Mouse (Mus musculus) forebrain, embryonic 12.5 days (tissue): ENCODE results near the gene Cers6. TPM values are rescaled to one million over a fixed set of nuclear protein-coding genes. Genes with fewer than 3 reads are reported as not detected.

Experiments
- ATAC-seq: fragments of 200-750 bp; cut with Nextera tagmentation; 2 replicates; pipeline ENCODE4 v1.8.0; 2017; ENCODE audit warnings: moderate TSS enrichment; ENCODE audit not compliant: low FRiP score
- H3K27ac ChIP-seq: fragments of 300-500 bp; sonication (generic); 2 replicates; pipeline ENCODE4 v1.5.1; 2016; ENCODE audit warnings: mild to moderate bottlenecking
- H3K27me3 ChIP-seq: fragments of 300-500 bp; sonication (generic); 2 replicates; pipeline ENCODE4 v1.6.1; 2016; ENCODE audit warnings: mild to moderate bottlenecking
- H3K36me3 ChIP-seq: fragments of 300-500 bp; sonication (generic); replicated peaks from 2 replicates; pipeline ENCODE4 v1.6.1; 2016; ENCODE audit warnings: mild to moderate bottlenecking
- H3K4me1 ChIP-seq: fragments of 300-500 bp; sonication (generic); 2 replicates; pipeline ENCODE4 v1.6.1; 2016
- H3K4me2 ChIP-seq: fragments of 300-500 bp; sonication (generic); 2 replicates; pipeline ENCODE4 v1.6.1; 2016; ENCODE audit warnings: mild to moderate bottlenecking, moderate library complexity
- H3K4me3 ChIP-seq: fragments of 300-500 bp; sonication (generic); replicated peaks from 2 replicates; pipeline ENCODE4 v1.5.1; 2016; ENCODE audit warnings: mild to moderate bottlenecking
- H3K9ac ChIP-seq: fragments of 300-500 bp; sonication (generic); 2 replicates; pipeline ENCODE4 v1.6.1; 2016; ENCODE audit warnings: mild to moderate bottlenecking
- H3K9me3 ChIP-seq: fragments of 300-500 bp; sonication (generic); 2 replicates; pipeline ENCODE4 v1.6.1; 2016
- WGBS: fragments of 180-500 bp; shearing (Covaris S2); methylation state at CpG from one replicate; pipeline ENCODE4 v1.1.7; 2016; 5-methylcytosine and 5-hydroxymethylcytosine counted together
- polyA plus RNA-seq: library from polyadenylated mRNA; unstranded; fragments of >200 nt; fragmentation: Nextera tagmentation; extraction: Ambion mirVana; gene quantifications from 2 replicates; pipeline ENCODE4 v1.2.1, GENCODE M21; 2016

The Cers6 gene
- polyA plus RNA-seq, 1 experiment from 2014 or later = 34.8 TPM

- Histone ChIP-seq H3K4me3 (no peak overlapping the region), H3K36me3 (no peaks in the 10 kb centered on the region), H3K4me2 (no peak overlapping the region), H3K4me1 (0 out of 2 replicates have a peak, but pooled peaks cover 2% of the 10 kb centered on the region), H3K27me3 (no peaks in the 10 kb centered on the region), H3K9ac (no peak overlapping the region), H3K27ac (no peak overlapping the region), H3K9me3 (no peaks in the 10 kb centered on the region)
- WGBS = 95% methylated on average over 7 of the region's 7 CpGs
- no peak for ATAC-seq
Measured at GRCm38 (mm10) chr2:69099147-69099546, 237.9 kb downstream of the Cers6 start.

- Histone ChIP-seq H3K4me2 (no peak overlapping the region), H3K4me1 (peaks cover 10% of the 10 kb centered on the region), H3K27ac (no peak overlapping the region), H3K36me3 (no peaks in the 10 kb centered on the region), H3K9me3 (no peaks in the 10 kb centered on the region), H3K27me3 (no peaks in the 10 kb centered on the region), H3K4me3 (no peak overlapping the region), H3K9ac (no peak overlapping the region)
- WGBS = 30% methylated on average over 3 of the region's 3 CpGs
- ATAC-seq = no peak
Measured at GRCm38 (mm10) chr2:69100706-69101105, 239.5 kb downstream of the Cers6 start.

GRCm38 (mm10) chr2:69103526-69103925, 242.3 kb downstream of the Cers6 start:
- no peak overlapping the region for H3K4me3 ChIP-seq
- no peaks in the 10 kb centered on the region for H3K27me3 ChIP-seq
- H3K4me1 ChIP-seq = peaks cover 10% of the 10 kb centered on the region
- H3K9ac ChIP-seq = no peak overlapping the region
- 76% methylated on average over 3 of the region's 3 CpGs for WGBS
- H3K27ac ChIP-seq = no peak overlapping the region
- H3K36me3 ChIP-seq = no peaks in the 10 kb centered on the region
- no peaks in the 10 kb centered on the region for H3K9me3 ChIP-seq
- no peak for ATAC-seq
- no peak overlapping the region for H3K4me2 ChIP-seq

- H3K9me3 ChIP-seq = no peaks in the 10 kb centered on the region
- H3K4me1 ChIP-seq = peaks cover 10% of the 10 kb centered on the region
- ATAC-seq = no peak
- WGBS = 53% methylated on average over 10 of the region's 10 CpGs
- no peak overlapping the region for H3K4me2 ChIP-seq
- H3K36me3 ChIP-seq = no peaks in the 10 kb centered on the region
- H3K9ac ChIP-seq = no peak overlapping the region
- no peak overlapping the region for H3K27ac ChIP-seq
- no peaks in the 10 kb centered on the region for H3K27me3 ChIP-seq
- no peak overlapping the region for H3K4me3 ChIP-seq
Measured at GRCm38 (mm10) chr2:69104511-69105145, 243.4 kb downstream of the Cers6 start.

- ATAC-seq = no peak
Measured at GRCm38 (mm10) chr2:69109246-69109645, 248.0 kb downstream of the Cers6 start.

GRCm38 (mm10) chr2:69109710-69110109, 248.5 kb downstream of the Cers6 start:
- Histone ChIP-seq H3K4me1 (peaks cover 2% of the 10 kb centered on the region), H3K27me3 (no peaks in the 10 kb centered on the region), H3K27ac (no peak overlapping the region), H3K9me3 (no peaks in the 10 kb centered on the region), H3K36me3 (no peaks in the 10 kb centered on the region), H3K4me2 (no peak overlapping the region), H3K9ac (no peak overlapping the region), H3K4me3 (no peak overlapping the region)
- WGBS = 67% methylated on average over 7 of the region's 7 CpGs
- no peak for ATAC-seq

More at GRCm38 (mm10) chr2:69109246-69109645, 248.0 kb downstream of the Cers6 start:
- Histone ChIP-seq H3K9me3 (no peaks in the 10 kb centered on the region), H3K4me1 (peaks cover 7% of the 10 kb centered on the region), H3K4me3 (no peak overlapping the region), H3K27ac (no peak overlapping the region), H3K36me3 (no peaks in the 10 kb centered on the region), H3K4me2 (no peak overlapping the region), H3K27me3 (no peaks in the 10 kb centered on the region), H3K9ac (no peak overlapping the region)
- 82% methylated on average over 5 of the region's 5 CpGs for WGBS

GRCm38 (mm10) chr2:69112609-69113008, 251.4 kb downstream of the Cers6 start:
- no peak for ATAC-seq
- WGBS = 83% methylated on average over 5 of the region's 5 CpGs
- Histone ChIP-seq H3K27ac (no peak overlapping the region), H3K4me2 (no peak overlapping the region), H3K4me3 (no peak overlapping the region), H3K9ac (no peak overlapping the region), H3K27me3 (no peaks in the 10 kb centered on the region), H3K4me1 (no peaks in the 10 kb centered on the region), H3K36me3 (0 out of 2 replicates have a peak, but pooled peaks cover 4% of the 10 kb centered on the region), H3K9me3 (0 out of 2 replicates have a peak, but pooled peaks cover 2% of the 10 kb centered on the region)

- H3K27ac ChIP-seq = no peak overlapping the region
- no peaks in the 10 kb centered on the region for H3K27me3 ChIP-seq
- 80% methylated on average over 10 of the region's 10 CpGs for WGBS
- H3K4me3 ChIP-seq = no peak overlapping the region
- ATAC-seq = no peak
- H3K9me3 ChIP-seq = 0 out of 2 replicates have a peak, but pooled peaks cover 2% of the 10 kb centered on the region
- no peaks in the 10 kb centered on the region for H3K4me1 ChIP-seq
- H3K36me3 ChIP-seq = 0 out of 2 replicates have a peak, but pooled peaks cover 4% of the 10 kb centered on the region
- H3K4me2 ChIP-seq = no peak overlapping the region
- no peak overlapping the region for H3K9ac ChIP-seq
Measured at GRCm38 (mm10) chr2:69113829-69114547, 252.7 kb downstream of the Cers6 start.

- Histone ChIP-seq H3K27me3 (no peaks in the 10 kb centered on the region), H3K9ac (no peak overlapping the region), H3K27ac (no peak overlapping the region), H3K9me3 (0 out of 2 replicates have a peak, but pooled peaks cover 2% of the 10 kb centered on the region), H3K36me3 (0 out of 2 replicates have a peak, but pooled peaks cover 4% of the 10 kb centered on the region), H3K4me1 (no peaks in the 10 kb centered on the region), H3K4me2 (no peak overlapping the region), H3K4me3 (no peak overlapping the region)
- no peak for ATAC-seq
- 98% methylated on average over 3 of the region's 3 CpGs for WGBS
Measured at GRCm38 (mm10) chr2:69115921-69116320, 254.7 kb downstream of the Cers6 start.

- WGBS = 80% methylated on average over 4 of the region's 4 CpGs
- Histone ChIP-seq H3K27me3 (no peaks in the 10 kb centered on the region), H3K4me3 (no peak overlapping the region), H3K9ac (no peak overlapping the region), H3K36me3 (0 out of 2 replicates have a peak, but pooled peaks cover 4% of the 10 kb centered on the region), H3K9me3 (0 out of 2 replicates have a peak, but pooled peaks cover 2% of the 10 kb centered on the region), H3K4me1 (no peaks in the 10 kb centered on the region), H3K27ac (no peak overlapping the region), H3K4me2 (no peak overlapping the region)
- no peak for ATAC-seq
Measured at GRCm38 (mm10) chr2:69116767-69117166, 255.5 kb downstream of the Cers6 start.

- 0 out of 2 replicates have a peak, but pooled peaks cover 2% of the 10 kb centered on the region for H3K9me3 ChIP-seq
- no peak for ATAC-seq
- H3K27ac ChIP-seq = no peak overlapping the region
- no peak overlapping the region for H3K4me2 ChIP-seq
- 0 out of 2 replicates have a peak, but pooled peaks cover 4% of the 10 kb centered on the region for H3K36me3 ChIP-seq
- H3K9ac ChIP-seq = no peak overlapping the region
- no peak overlapping the region for H3K4me3 ChIP-seq
- no peaks in the 10 kb centered on the region for H3K27me3 ChIP-seq
- WGBS = 91% methylated on average over 1 of the region's 1 CpGs
- H3K4me1 ChIP-seq = no peaks in the 10 kb centered on the region
Measured at GRCm38 (mm10) chr2:69118994-69119393, 257.8 kb downstream of the Cers6 start.

- no peak for ATAC-seq
- H3K36me3 ChIP-seq = 0 out of 2 replicates have a peak, but pooled peaks cover 4% of the 10 kb centered on the region
- H3K9ac ChIP-seq = no peak overlapping the region
- 0 out of 2 replicates have a peak, but pooled peaks cover 2% of the 10 kb centered on the region for H3K9me3 ChIP-seq
- H3K4me2 ChIP-seq = no peak overlapping the region
- no peaks in the 10 kb centered on the region for H3K4me1 ChIP-seq
- no peak overlapping the region for H3K27ac ChIP-seq
- no peak overlapping the region for H3K4me3 ChIP-seq
- no peaks in the 10 kb centered on the region for H3K27me3 ChIP-seq
- WGBS = 79% methylated on average over 2 of the region's 2 CpGs
Measured at GRCm38 (mm10) chr2:69119718-69120117, 258.5 kb downstream of the Cers6 start.
